Mouse (Mus musculus) liver, postnatal 0 days (tissue): ENCODE data around the gene Swi5. TPM values are rescaled to one million over a fixed set of nuclear protein-coding genes. Genes with fewer than 3 reads are reported as not detected.
"Not testable (repeated sequence)": the region's sequence is repeated elsewhere in the genome, so short reads cannot be mapped to it uniquely, and the experiment has no call there.

Experiments used
- ATAC-seq: fragments of 200-750 bp; cut with Nextera tagmentation; 2 replicates; pipeline ENCODE4 v1.8.0; 2017; ENCODE audit warnings: mild to moderate bottlenecking, moderate library complexity
- DNase-seq: peaks from one replicate; pipeline ENCODE4 v3.0.0-alpha.2; 2016
- H3K27ac ChIP-seq: fragments of 300-500 bp; sonication (generic); 2 replicates; pipeline ENCODE4 v1.5.1; 2014; ENCODE audit warnings: antibody characterized with exemption, moderate library complexity, mild to moderate bottlenecking, low read depth
- H3K27me3 ChIP-seq: fragments of 300-500 bp; sonication (generic); 2 replicates; pipeline ENCODE4 v1.6.1; 2014; ENCODE audit warnings: low read length, control low read depth, mixed read lengths; ENCODE audit not compliant: insufficient read depth
- H3K36me3 ChIP-seq: fragments of 300-500 bp; sonication (generic); replicated peaks from 2 replicates; pipeline ENCODE4 v1.6.1; 2014; ENCODE audit warnings: mild to moderate bottlenecking, control low read depth, low read length, moderate library complexity, mixed read lengths; ENCODE audit not compliant: insufficient read depth
- H3K4me1 ChIP-seq: fragments of 300-500 bp; sonication (generic); 2 replicates; pipeline ENCODE4 v1.6.1; 2014; ENCODE audit warnings: antibody characterized with exemption, mild to moderate bottlenecking, control low read depth; ENCODE audit not compliant: insufficient read depth
- H3K4me2 ChIP-seq: fragments of 300-500 bp; sonication (generic); 2 replicates; pipeline ENCODE4 v1.6.1; 2014; ENCODE audit warnings: low read depth, mild to moderate bottlenecking, low read length, moderate library complexity, mixed read lengths
- H3K4me3 ChIP-seq: fragments of 300-500 bp; sonication (generic); 2 replicates; pipeline ENCODE4 v1.5.1; 2014; ENCODE audit warnings: low read depth, low read length
- H3K9ac ChIP-seq: fragments of 300-500 bp; sonication (generic); replicated peaks from 2 replicates; pipeline ENCODE4 v1.6.1; 2014; ENCODE audit warnings: mild to moderate bottlenecking, moderate library complexity
- H3K9me3 ChIP-seq: fragments of 300-500 bp; sonication (generic); 2 replicates; pipeline ENCODE4 v1.6.1; 2016; ENCODE audit warnings: mild to moderate bottlenecking, control low read depth, low read length, mixed read lengths
- CTCF ChIP-seq: sonication (generic); IDR thresholded peaks from 2 replicates; pipeline ENCODE4 v1.5.1; 2016; ENCODE audit warnings: antibody characterized with exemption, low read depth
- EP300 ChIP-seq: IDR thresholded peaks from 2 replicates; pipeline ENCODE4 v1.6.1; 2016; ENCODE audit warnings: antibody characterized with exemption, low read depth, mild to moderate bottlenecking
- WGBS: fragments of 180-500 bp; shearing (Covaris S2); extraction: QIAGEN DNeasy Blood & Tissue Kit; methylation state at CpG from one replicate; pipeline ENCODE4 v1.1.7; 2014; ENCODE audit not compliant: insufficient replicate concordance; 5-methylcytosine and 5-hydroxymethylcytosine counted together
- polyA plus RNA-seq: library from polyadenylated mRNA; unstranded; fragments of >200 nt; fragmentation: Nextera tagmentation; extraction: Ambion mirVana; gene quantifications from 2 replicates; pipeline ENCODE4 v1.2.1, GENCODE M21; 2015

Swi5 gene
- polyA plus RNA-seq, 1 experiment from 2014 or later, result 209 TPM

- H3K27ac ChIP-seq, result no peak overlapping the region
- no peak overlapping the region for H3K4me2 ChIP-seq
- H3K9me3 ChIP-seq, result no peaks in the 10 kb centered on the region
- H3K4me3 ChIP-seq, result no peak overlapping the region
- ATAC-seq (no peak), DNase-seq (no peak)
- H3K9ac ChIP-seq, result no peak overlapping the region
- no peaks in the 10 kb centered on the region for H3K4me1 ChIP-seq
- 81% methylated on average over 4 of the region's 4 CpGs for WGBS
- TF ChIP-seq CTCF (no peak), EP300 (no peak)
- no peaks in the 10 kb centered on the region for H3K27me3 ChIP-seq
- H3K36me3 ChIP-seq, result peaks cover 73% of the 10 kb centered on the region
Measured at GRCm38 (mm10) chr2:32299469-32299868, 11.6 kb upstream of the Swi5 start.

DNA sequence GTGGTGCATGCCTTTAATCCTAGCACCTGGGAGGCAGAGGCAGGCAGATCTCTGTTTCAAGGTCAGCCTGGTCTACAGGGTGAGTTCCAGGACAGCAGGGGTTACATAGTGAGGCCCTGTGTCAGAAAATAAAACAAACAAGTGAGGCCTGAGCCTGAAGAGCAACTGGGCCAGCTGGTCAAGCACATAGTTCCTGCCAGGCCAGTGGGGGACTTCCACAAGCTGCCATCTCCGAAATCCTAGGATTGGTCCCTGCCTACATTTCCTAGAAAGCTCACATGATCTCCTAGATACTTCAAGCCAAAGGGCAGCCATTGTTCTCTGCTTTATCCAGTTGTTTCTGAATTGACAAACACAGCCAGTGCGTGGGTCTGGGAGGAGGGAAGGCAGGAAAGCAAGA, 8.0 kb upstream of the Swi5 start:
- not testable (repeated sequence) for DNase-seq

GRCm38 (mm10) chr2:32295285-32295684, 7.4 kb upstream of the Swi5 start:
- Histone ChIP-seq H3K27me3 (no peaks in the 10 kb centered on the region), H3K27ac (no peak overlapping the region), H3K4me2 (no peak overlapping the region), H3K9me3 (no peaks in the 10 kb centered on the region), H3K4me1 (peaks cover 4% of the 10 kb centered on the region; the same call in 1 of the 2 replicates), H3K9ac (no peak overlapping the region), H3K36me3 (peaks cover 48% of the 10 kb centered on the region), H3K4me3 (no peak overlapping the region)
- DNase-seq, result no peak
- TF ChIP-seq CTCF (no peak), EP300 (no peak)
- WGBS, result 90% methylated on average over 3 of the region's 3 CpGs
- no peak for ATAC-seq

More for the DNA sequence above, 8.0 kb upstream of the Swi5 start:
- not testable (repeated sequence) for H3K9me3 ChIP-seq, H3K4me3 ChIP-seq, H3K27me3 ChIP-seq, ATAC-seq, H3K4me1 ChIP-seq, H3K4me2 ChIP-seq, H3K9ac ChIP-seq, H3K27ac ChIP-seq
- WGBS, result 67% methylated on average over 2 of the region's 2 CpGs
- peaks cover 49% of the 10 kb centered on the region for H3K36me3 ChIP-seq

- 88% methylated on average over 8 of the region's 8 CpGs for WGBS
- DNase-seq, result no peak
- Histone ChIP-seq H3K9me3 (no peaks in the 10 kb centered on the region), H3K4me1 (peaks cover 11% of the 10 kb centered on the region), H3K27me3 (no peaks in the 10 kb centered on the region), H3K27ac (no peak overlapping the region), H3K4me2 (no peak overlapping the region), H3K36me3 (peaks cover 39% of the 10 kb centered on the region), H3K9ac (no peak overlapping the region), H3K4me3 (no peak overlapping the region)
- no peak for TF ChIP-seq CTCF
- TF ChIP-seq EP300, result no peak
- no peak for ATAC-seq
Measured at GRCm38 (mm10) chr2:32294348-32294747, 6.5 kb upstream of the Swi5 start.

- Histone ChIP-seq H3K4me3 (peak overlapping the region; percentile 90; the same call in 1 of the 2 replicates), H3K36me3 (peaks cover 13% of the 10 kb centered on the region), H3K9ac (peak overlapping the region; percentile 87; the same call in 1 of the 2 replicates), H3K4me2 (peak overlapping the region; percentile 95), H3K4me1 (peaks cover 26% of the 10 kb centered on the region), H3K27ac (peak overlapping the region; percentile 84), H3K27me3 (no peaks in the 10 kb centered on the region), H3K9me3 (no peaks in the 10 kb centered on the region)
- peak; percentile 15 for DNase-seq
- ATAC-seq, result no peak
- TF ChIP-seq EP300, result no peak
- peak; percentile 77 for TF ChIP-seq CTCF
Measured at GRCm38 (mm10) chr2:32289578-32289977, 1.7 kb upstream of the Swi5 start.

DNA sequence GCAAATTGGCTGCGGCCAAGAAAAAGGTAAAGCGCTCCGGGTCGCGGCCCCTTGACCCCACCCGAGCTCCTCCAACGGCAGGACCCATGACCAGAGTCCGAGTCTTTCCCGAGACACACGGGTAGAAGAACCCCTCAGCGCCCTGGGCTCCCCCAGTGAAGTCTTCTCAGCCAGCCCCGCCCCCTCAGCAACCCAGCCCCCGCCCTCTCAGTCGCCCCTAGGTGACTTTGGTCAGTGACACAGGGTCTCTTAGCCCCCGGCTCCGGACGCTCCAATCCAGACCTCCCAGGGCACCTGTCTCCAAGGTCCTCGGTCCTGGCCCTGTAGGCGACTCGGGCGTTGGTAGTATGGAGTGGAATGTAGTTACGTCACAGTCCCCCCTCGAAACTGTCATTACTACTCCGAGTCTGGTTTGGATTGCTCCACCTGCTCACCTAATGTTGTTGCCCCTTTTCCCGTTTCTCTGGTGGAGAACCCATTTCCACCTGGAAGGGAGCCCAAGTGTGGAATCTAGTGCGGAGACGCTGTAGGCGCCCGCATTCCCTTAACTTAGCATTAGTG, 576 bp upstream of the Swi5 start:
- Histone ChIP-seq H3K9ac (peak overlapping the region; percentile 87), H3K27me3 (no peaks in the 10 kb centered on the region), H3K27ac (peak overlapping the region; percentile 84), H3K4me3 (peak overlapping the region; percentile 90), H3K4me2 (peak overlapping the region; percentile 95), H3K4me1 (peaks cover 26% of the 10 kb centered on the region), H3K9me3 (no peaks in the 10 kb centered on the region), H3K36me3 (peaks cover 21% of the 10 kb centered on the region)
- TF ChIP-seq CTCF (no peak), EP300 (no peak)
- WGBS, result 2% methylated on average over 29 of the region's 29 CpGs
- peak; percentile 49 for ATAC-seq
- no peak for DNase-seq
